Mouse (Mus musculus) left cerebral cortex, adult 6 months (tissue): ENCODE data around the gene Cpxm2. TPM values are rescaled to one million over a fixed set of nuclear protein-coding genes. Genes with fewer than 3 reads are reported as not detected.

Source experiments
- long read RNA-seq, 2 experiments: library from polyadenylated mRNA; unstranded; transcript quantifications; one replicate each; pipeline ENCODE4 v2.0.0; 2019 to 2020
- polyA plus RNA-seq: library from polyadenylated mRNA; unstranded; fragments of <200 nt; fragmentation: Nextera tagmentation; gene quantifications from 2 replicates; pipeline ENCODE4 v1.2.3, GENCODE M21; 2021

Gene Cpxm2
- 1.5 and 1.9 TPM in 2 replicates for polyA plus RNA-seq
- long read RNA-seq, experiment 1, partial matches to known transcripts, result 1 of 6 reads
- long read RNA-seq, experiment 1, other reads (novel, unspliced or antisense), result 3 of 6 reads
- long read RNA-seq, experiment 2, partial matches to known transcripts, result 0 of 3 reads
- long read RNA-seq, experiment 2, other reads (novel, unspliced or antisense), result 2 of 3 reads

GRCm38 (mm10) chr7:132154368-132154961, at the start of gene Cpxm2:
Cpxm2 (minus strand) TSS chr7:132154739.

Other genes with a start within 250 kb of the Cpxm2 start
- 11.5 TPM in 2 replicates for gene Gpr26, start 188.3 kb downstream of the Cpxm2 start, polyA plus RNA-seq
- 9.9 and 10.1 TPM in 2 replicates for gene Chst15, start 162.5 kb upstream of the Cpxm2 start, polyA plus RNA-seq